ENCODE assay signal across 26 mouse cellular contexts in the genomic region with DNA sequence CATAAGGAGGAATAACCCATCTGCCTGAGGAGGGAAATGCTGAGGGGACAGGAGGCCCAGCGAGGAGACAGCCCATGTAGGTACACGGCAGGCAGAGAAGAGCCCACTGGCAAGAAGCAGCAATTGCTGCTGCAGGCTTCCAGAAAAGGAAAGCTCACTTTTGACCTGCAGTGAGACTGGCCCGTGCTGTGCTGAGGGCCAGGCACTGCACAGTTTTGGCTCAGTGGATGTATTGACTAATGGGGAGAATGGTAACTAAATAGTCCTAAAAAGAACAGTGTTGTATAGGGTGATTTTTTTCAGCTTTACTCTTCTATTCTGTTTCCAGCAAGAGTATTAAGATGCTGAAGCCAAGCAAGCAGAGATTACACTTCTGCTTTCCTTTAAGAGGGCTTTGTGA. TPM values are rescaled to one million over a fixed set of nuclear protein-coding genes. Genes with fewer than 3 reads are reported as not detected.
"Had no signal": no experiment of that assay in that cellular context is flagged by ENCODE, and none has a peak within 500 bp of the region (broad histone marks: within the 10 kb centered on the region; RNA-seq: fewer than 3 reads in every experiment).

No protein-coding gene starts in this region.

- H3K4me1 ChIP-seq: hindbrain, embryonic 13.5 days; hindbrain, embryonic 15.5 days; kidney, embryonic 15.5 days; limb, embryonic 13.5 days; limb, embryonic 15.5 days had no signal

- H3K4me2 ChIP-seq: heart, embryonic 11.5 days; heart, embryonic 13.5 days; heart, embryonic 15.5 days; hindbrain, embryonic 13.5 days; hindbrain, embryonic 15.5 days; kidney, embryonic 15.5 days; limb, embryonic 13.5 days; limb, embryonic 15.5 days had no signal

- H3K27me3 ChIP-seq: heart, embryonic 13.5 days; heart, embryonic 15.5 days; hindbrain, embryonic 13.5 days; hindbrain, embryonic 15.5 days; kidney, embryonic 15.5 days; limb, embryonic 13.5 days; limb, embryonic 15.5 days had no signal

- H3K9ac ChIP-seq: heart, embryonic 13.5 days; heart, embryonic 15.5 days; hindbrain, embryonic 15.5 days; kidney, embryonic 15.5 days; limb, embryonic 13.5 days; limb, embryonic 15.5 days; liver, embryonic 14.5 days had no signal

- H3K9me3 ChIP-seq: heart, embryonic 13.5 days; heart, embryonic 15.5 days; hindbrain, embryonic 13.5 days; hindbrain, embryonic 15.5 days; kidney, embryonic 15.5 days; limb, embryonic 13.5 days; limb, embryonic 15.5 days had no signal

- ATAC-seq: hindbrain, postnatal 0 days; intestine, embryonic 16.5 days had no signal

- H3K27ac ChIP-seq: heart, adult 2 months; heart, embryonic 13.5 days; heart, embryonic 15.5 days; hindbrain, embryonic 13.5 days; hindbrain, embryonic 15.5 days; hindbrain, postnatal 0 days; kidney, embryonic 15.5 days; kidney, postnatal 0 days; limb, embryonic 13.5 days; limb, embryonic 15.5 days; liver, embryonic 14.5 days had no signal

- DNase-seq: gastrocnemius, postnatal 14 days; gastrocnemius, postnatal 36 days; heart, adult 11 months; heart, adult 2 months; heart, postnatal 14 days; heart, postnatal 36 days; kidney, adult 11 months; kidney, adult 2 months; kidney, adult 9 months; kidney, postnatal 14 days; kidney, postnatal 36 days; layer of hippocampus, adult 9-11 months; layer of hippocampus, postnatal 36 days; left cerebral cortex, postnatal 4 days had no signal

- H3K4me3 ChIP-seq: heart, adult 2 months; heart, embryonic 13.5 days; heart, embryonic 15.5 days; hindbrain, embryonic 13.5 days; hindbrain, embryonic 15.5 days; kidney, embryonic 15.5 days; limb, embryonic 13.5 days; limb, embryonic 15.5 days had no signal

RNA-seq across cellular contexts. Expression of gene Proz, which starts 57.8 kb away (rescaled TPM):
- polyA plus RNA-seq: heart, adult 2 months had no signal
